Mouse (Mus musculus) cerebellum, adult 8-10 months (tissue): ENCODE measurements around the gene Gramd1a.

Experiments
- DNase-seq: peaks from one replicate; pipeline ENCODE4 v3.0.0; 2022

Gene Gramd1a

GRCm38 (mm10) chr7:31088206-31088605, 67.5 kb downstream of the Gramd1a start:
- DNase-seq, result no peak

DNA sequence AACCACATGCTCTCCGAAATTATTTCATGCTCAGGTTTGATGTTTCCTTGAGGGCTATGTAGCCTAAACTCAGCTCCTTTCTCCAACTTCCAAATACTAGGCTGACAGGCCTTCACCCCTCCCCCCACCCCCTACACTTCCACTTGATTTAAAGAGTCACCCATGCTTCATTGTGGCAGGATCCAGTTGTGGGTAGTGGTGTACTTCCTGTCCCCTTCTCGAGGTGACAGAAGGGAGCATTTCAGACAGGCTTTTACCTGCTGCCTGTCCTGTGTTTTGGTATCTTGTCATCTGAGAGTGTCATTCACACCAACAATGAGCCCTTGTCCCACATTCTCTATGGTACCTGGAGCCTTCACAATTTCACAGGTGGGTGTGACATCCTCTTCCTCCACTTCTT, 68.4 kb downstream of the Gramd1a start:
- DNase-seq, result no peak

DNA sequence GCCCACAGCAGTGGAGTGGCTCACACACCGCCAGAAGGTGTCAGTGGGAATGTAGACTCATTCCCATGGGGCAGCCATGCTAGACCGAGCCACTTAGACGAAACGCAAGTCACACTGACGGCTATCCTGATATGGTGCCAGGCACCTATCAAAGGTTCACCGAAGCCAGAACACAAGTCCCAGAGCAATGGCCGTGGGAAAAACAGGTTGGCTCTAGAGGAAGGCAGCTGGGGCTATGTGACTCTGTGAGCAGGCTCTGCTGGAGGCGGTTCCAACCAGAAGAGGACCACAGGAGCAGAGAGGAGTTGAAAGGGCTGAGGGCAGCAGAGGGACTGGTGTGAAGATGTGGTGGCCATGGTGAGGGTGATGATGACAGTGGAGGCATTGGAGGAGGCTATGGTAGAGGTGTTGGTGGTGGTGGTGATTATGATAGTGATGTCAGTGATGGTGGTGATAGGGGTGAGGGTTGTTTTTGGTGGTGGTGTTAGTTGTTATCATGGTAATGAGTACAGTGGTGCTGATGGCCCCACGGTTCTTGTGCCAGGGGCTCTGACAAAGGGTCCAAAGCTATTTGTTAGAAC, 69.4 kb downstream of the Gramd1a start:
- no peak for DNase-seq

DNA sequence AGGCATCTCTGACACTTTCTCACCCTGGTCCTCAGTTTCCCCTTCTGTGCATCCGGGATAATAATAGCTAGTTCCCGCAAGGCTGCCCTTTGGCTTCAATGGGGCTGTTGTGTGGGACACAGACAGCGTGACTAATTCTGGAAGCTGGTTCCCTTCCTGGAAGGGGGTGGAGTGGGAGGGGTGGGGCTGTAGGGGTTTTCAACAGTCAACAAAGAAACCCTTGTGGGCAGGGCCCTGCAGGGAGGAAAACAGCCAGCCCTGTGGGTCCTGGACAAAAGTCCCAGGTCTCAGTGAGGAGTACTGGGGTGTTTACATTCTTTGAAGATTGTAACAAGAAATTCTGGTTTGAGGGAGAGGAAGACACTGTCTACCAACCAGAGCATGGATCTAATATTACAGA, 70.5 kb downstream of the Gramd1a start:
- DNase-seq, result no peak

- no peak for DNase-seq
Observed at GRCm38 (mm10) chr7:31084140-31084539, 71.6 kb downstream of the Gramd1a start.

- DNase-seq, result peak; percentile 47
Observed at GRCm38 (mm10) chr7:31082831-31083588, 72.7 kb downstream of the Gramd1a start.

GRCm38 (mm10) chr7:31082106-31082505, 73.6 kb downstream of the Gramd1a start:
- DNase-seq, result no peak

GRCm38 (mm10) chr7:31081106-31081505, 74.6 kb downstream of the Gramd1a start:
- no peak for DNase-seq

DNA sequence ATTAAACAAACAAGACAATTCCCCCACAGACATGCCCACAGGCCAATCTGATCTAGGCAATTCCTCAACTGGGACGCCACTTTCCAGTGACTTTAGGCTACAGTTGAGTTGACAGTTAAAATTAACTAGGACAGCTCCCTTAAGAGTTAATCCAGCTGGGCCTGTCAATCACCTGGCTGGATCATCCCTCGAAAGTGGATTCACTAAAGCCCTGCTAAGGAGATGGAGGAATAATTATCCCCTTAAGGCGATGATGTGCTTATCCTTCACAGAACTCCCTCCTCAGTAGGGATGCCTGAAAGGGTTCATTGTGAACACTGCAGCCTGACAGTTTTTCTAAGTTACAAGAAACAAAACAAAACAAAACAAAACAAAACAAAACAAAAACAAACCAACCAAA, 75.1 kb downstream of the Gramd1a start:
- no peak for DNase-seq
